Mouse (Mus musculus) olfactory bulb, adult 2 months (tissue): Measurements from ENCODE around the gene Clp1.
A peak's percentile ranks its signal among the peaks of the same experiment; 100 is the strongest.

Source experiments
- CTCF ChIP-seq: fragments of 200-500 bp; IDR thresholded peaks from 2 replicates; pipeline ENCODE4 v1.5.1; 2012; ENCODE audit warnings: low read depth, mild to moderate bottlenecking, low read length, moderate library complexity; ENCODE audit not compliant: insufficient read depth
- POLR2A ChIP-seq: fragments of 200-500 bp; IDR thresholded peaks from 2 replicates; pipeline ENCODE4 v1.6.1; 2012; ENCODE audit warnings: mild to moderate bottlenecking, low read depth, low read length, moderate library complexity; ENCODE audit not compliant: insufficient read depth

- TF ChIP-seq POLR2A, result peak; percentile 54; the same call in 1 of the 2 replicates
- no peak for TF ChIP-seq CTCF
Observed at GRCm38 (mm10) chr2:84727172-84727858, at the start of gene Clp1.
